ENCODE assay signal across 8 mouse cellular contexts in the genomic region with DNA sequence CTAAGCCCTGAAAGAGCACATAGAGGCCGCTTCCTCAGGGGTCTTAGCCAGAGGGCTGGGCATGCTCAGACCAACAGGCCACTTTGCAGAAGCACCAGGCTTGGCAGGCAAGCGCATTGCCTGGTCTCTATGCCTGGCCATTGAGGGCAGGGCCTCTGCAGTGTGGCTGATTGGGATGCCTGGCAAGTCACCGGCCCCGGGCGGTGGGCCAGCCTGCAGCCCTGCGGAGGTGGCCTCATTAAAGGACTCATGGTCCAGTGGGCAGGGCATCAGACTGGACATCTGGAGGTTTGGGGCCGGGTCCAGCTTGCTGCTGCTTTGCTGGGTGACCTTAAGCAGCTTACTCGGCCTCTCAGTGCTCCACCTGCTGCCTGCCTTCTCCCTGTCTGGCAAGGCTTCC.
DNase-seq lines count a peak whose midpoint lies in the region; ATAC-seq lines count a peak whose summit lies in the region.

No protein-coding gene starts in this region.

- DNase-seq in ovary, postnatal 36 days (ENCODE audit: low spot score): peak; percentile 38
- DNase-seq in ovary, postnatal 10 days (ENCODE audit: low spot score): no peak
- DNase-seq in cerebellum, postnatal 4 days (ENCODE audit: low spot score in 2 of 2): peak; percentile 70 to 96
- DNase-seq in heart, postnatal 4 days: peak; percentile 19
- peak; percentile 67 to 72 for DNase-seq in left cerebral cortex, postnatal 14 days (ENCODE audit: low spot score in 2 of 2)
- DNase-seq in urinary bladder, postnatal 25 days (ENCODE audit: low spot score): no peak

- no peak for ATAC-seq in activated CD4-positive, CD25-positive, alpha-beta regulatory T cell, adult 4 months
- no peak for ATAC-seq in megakaryocyte-erythroid progenitor cell, adult 5-6 weeks (replicated peaks; ENCODE audit: low FRiP score, low TSS enrichment, poor library complexity, severe bottlenecking)

- intact Hi-C loops in left cerebral cortex, postnatal 14 days (cut with DNase I): loop anchor here (5.0 to 10.0 kb wide), 2 partner anchors 162 to 166 kb away; a partner anchor contains a TSS

Comparison
In these comparisons a context has a peak if more than half of its experiments do, and no peak if none do; other contexts are left out.
1. DNase-seq: peak in ovary, postnatal 36 days (single experiment), cerebellum, postnatal 4 days (2 of 2), heart, postnatal 4 days (single experiment) and left cerebral cortex, postnatal 14 days (2 of 2); none in ovary, postnatal 10 days (single experiment) and urinary bladder, postnatal 25 days (single experiment).